Mouse (Mus musculus) MEL (cell line): ENCODE measurements around the gene Mitf. TPM values are rescaled to one million over a fixed set of nuclear protein-coding genes. Genes with fewer than 3 reads are reported as not detected.

Experiments
- DNase-seq: peaks from one replicate; pipeline ENCODE4 v3.0.0; 2011; ENCODE audit warnings: low read depth, low spot score
- H3K27ac ChIP-seq: 2 replicates; pipeline ENCODE4 v1.5.1; 2012; ENCODE audit warnings: low read depth, mild to moderate bottlenecking, control low read depth, low read length, moderate library complexity; ENCODE audit not compliant: control insufficient read depth
- H3K27me3 ChIP-seq, 2 experiments: fragments of 150-350 bp in 1 of 2; sonication (generic) in 1 of 2; 2 replicates each; pipeline ENCODE4 v1.6.1; 2012; ENCODE audit warnings: low read length in 2 of 2, mild to moderate bottlenecking in 2 of 2, improper control_type of control experiment in 1 of 2, moderate library complexity in 1 of 2; ENCODE audit not compliant: insufficient read depth in 2 of 2, control insufficient read depth in 1 of 2
- H3K36me3 ChIP-seq, 2 experiments: 2 replicates each; pipeline ENCODE4 v1.6.1; 2012 to 2014; ENCODE audit warnings: low read length in 2 of 2, improper control_type of control experiment in 1 of 2, inconsistent platforms in 1 of 2, mild to moderate bottlenecking in 1 of 2; ENCODE audit not compliant: insufficient read depth in 2 of 2, control insufficient read depth in 1 of 2
- H3K4me1 ChIP-seq, 2 experiments: fragments of 150-350 bp in 1 of 2; sonication (generic) in 1 of 2; 2 replicates each; pipeline ENCODE4 v1.6.1; 2012; ENCODE audit warnings: low read length in 2 of 2, improper control_type of control experiment in 1 of 2, mild to moderate bottlenecking in 1 of 2; ENCODE audit not compliant: insufficient read depth in 2 of 2, control insufficient read depth in 1 of 2
- H3K4me3 ChIP-seq, 2 experiments: fragments of 150-350 bp in 1 of 2; sonication (generic) in 1 of 2; 2 replicates each; pipeline ENCODE4 v1.5.1; 2012; ENCODE audit warnings: low read depth in 2 of 2, low read length in 2 of 2, mild to moderate bottlenecking in 2 of 2, moderate library complexity in 2 of 2, control low read depth in 1 of 2, improper control_type of control experiment in 1 of 2; ENCODE audit not compliant: control insufficient read depth in 1 of 2, insufficient read depth in 1 of 2
- H3K79me2 ChIP-seq: 2 replicates; pipeline ENCODE4 v1.6.1; 2012; ENCODE audit warnings: mild to moderate bottlenecking, low read length, moderate library complexity; ENCODE audit not compliant: control insufficient read depth, poor library complexity, insufficient read depth
- H3K9ac ChIP-seq: 2 replicates; pipeline ENCODE4 v1.6.1; 2012; ENCODE audit warnings: low read depth, mild to moderate bottlenecking, control low read depth, low read length, moderate library complexity; ENCODE audit not compliant: control insufficient read depth, poor library complexity, severe bottlenecking
- H3K9me3 ChIP-seq: fragments of 150-350 bp; sonication (generic); replicated peaks from 2 replicates; pipeline ENCODE4 v1.6.1; 2012; ENCODE audit warnings: mild to moderate bottlenecking, low read length, improper control_type of control experiment, moderate library complexity; ENCODE audit not compliant: insufficient read depth
- BHLHE40 ChIP-seq: IDR thresholded peaks from 2 replicates; pipeline ENCODE4 v1.6.1; 2012; ENCODE audit warnings: low read depth, mild to moderate bottlenecking, inconsistent platforms, low read length, improper control_type of control experiment, borderline replicate concordance
- CHD1 ChIP-seq: IDR thresholded peaks from 2 replicates; pipeline ENCODE4 v1.6.1; 2012; ENCODE audit warnings: low read depth, mild to moderate bottlenecking, inconsistent platforms, low read length, improper control_type of control experiment
- CHD2 ChIP-seq: IDR thresholded peaks from 2 replicates; pipeline ENCODE4 v1.6.1; 2011; ENCODE audit warnings: low read length, improper control_type of control experiment
- CTCF ChIP-seq, 3 experiments: IDR thresholded peaks in 2 of 3; conservative IDR thresholded peaks in 1 of 3; 2 replicates each; pipeline ENCODE4 v1.5.1; 2011 to 2012; ENCODE audit warnings: low read length in 3 of 3, low read depth in 2 of 3, mild to moderate bottlenecking in 2 of 3, improper control_type of control experiment in 1 of 3, inconsistent platforms in 1 of 3, mixed read lengths in 1 of 3, moderate library complexity in 1 of 3; ENCODE audit not compliant: control insufficient read depth in 1 of 3, insufficient read depth in 1 of 3, poor library complexity in 1 of 3, severe bottlenecking in 1 of 3
- ELF1 ChIP-seq: IDR thresholded peaks from 2 replicates; pipeline ENCODE4 v1.6.1; 2014; ENCODE audit warnings: low read depth, mild to moderate bottlenecking, inconsistent platforms, low read length, improper control_type of control experiment, moderate library complexity
- EP300 ChIP-seq, 2 experiments: IDR thresholded peaks; 2 replicates each; pipeline ENCODE4 v1.6.1; 2011; ENCODE audit warnings: improper control_type of control experiment in 2 of 2, low read length in 2 of 2, low read depth in 1 of 2, mild to moderate bottlenecking in 1 of 2
- GABPA ChIP-seq: IDR thresholded peaks from 2 replicates; pipeline ENCODE4 v1.6.1; 2012; ENCODE audit warnings: low read depth, mild to moderate bottlenecking, inconsistent platforms, low read length, improper control_type of control experiment, moderate library complexity
- HCFC1 ChIP-seq: IDR thresholded peaks from 2 replicates; pipeline ENCODE4 v1.6.1; 2012; ENCODE audit warnings: low read depth, mild to moderate bottlenecking, inconsistent platforms, low read length, improper control_type of control experiment, moderate library complexity
- JUND ChIP-seq: IDR thresholded peaks from 2 replicates; pipeline ENCODE4 v1.6.1; 2011; ENCODE audit warnings: low read depth, mild to moderate bottlenecking, improper control_type of control experiment, low read length
- KAT2A ChIP-seq: conservative IDR thresholded peaks from 2 replicates; pipeline ENCODE4 v1.6.1; 2012; ENCODE audit warnings: low read depth, low read length, improper control_type of control experiment, inconsistent platforms
- MAFK ChIP-seq: IDR thresholded peaks from 2 replicates; pipeline ENCODE4 v1.6.1; 2011; ENCODE audit warnings: low read depth, mild to moderate bottlenecking, low read length, improper control_type of control experiment, borderline replicate concordance
- MEF2A ChIP-seq: IDR thresholded peaks from 2 replicates; pipeline ENCODE4 v1.6.1; 2014; ENCODE audit warnings: low read depth, mild to moderate bottlenecking, inconsistent platforms, low read length, improper control_type of control experiment; ENCODE audit not compliant: poor library complexity, insufficient replicate concordance, severe bottlenecking; ENCODE audit errors: extremely low read depth
- MYB ChIP-seq: IDR thresholded peaks from 2 replicates; pipeline ENCODE4 v1.6.1; 2011; ENCODE audit warnings: mild to moderate bottlenecking, low read depth, low read length, improper control_type of control experiment
- NELFE ChIP-seq: IDR thresholded peaks from 2 replicates; pipeline ENCODE4 v1.6.1; 2011; ENCODE audit warnings: low read depth, low read length, improper control_type of control experiment
- NRF1 ChIP-seq: IDR thresholded peaks from 2 replicates; pipeline ENCODE4 v1.6.1; 2014; ENCODE audit warnings: low read depth, mild to moderate bottlenecking, inconsistent platforms, low read length, improper control_type of control experiment, moderate library complexity; ENCODE audit not compliant: poor library complexity, insufficient read depth, severe bottlenecking
- POLR2A ChIP-seq, 2 experiments: IDR thresholded peaks; 2 replicates each; pipeline ENCODE4 v1.6.1; 2011 to 2012; ENCODE audit warnings: low read length in 2 of 2, mild to moderate bottlenecking in 2 of 2, control low read depth in 1 of 2, improper control_type of control experiment in 1 of 2, low read depth in 1 of 2, moderate library complexity in 1 of 2; ENCODE audit not compliant: control insufficient read depth in 1 of 2, insufficient read depth in 1 of 2, poor library complexity in 1 of 2
- POLR2AphosphoS2 ChIP-seq: IDR thresholded peaks from 2 replicates; pipeline ENCODE4 v1.6.1; 2011; ENCODE audit warnings: low read length, improper control_type of control experiment
- POLR2AphosphoS5 ChIP-seq: IDR thresholded peaks from 2 replicates; pipeline ENCODE4 v1.6.1; 2012; ENCODE audit warnings: low read depth, borderline replicate concordance, mild to moderate bottlenecking, inconsistent platforms, low read length, moderate library complexity, mixed read lengths
- RAD21 ChIP-seq: IDR thresholded peaks from 2 replicates; pipeline ENCODE4 v1.6.1; 2011; ENCODE audit warnings: mild to moderate bottlenecking, low read depth, low read length, improper control_type of control experiment
- SIN3A ChIP-seq: IDR thresholded peaks from 2 replicates; pipeline ENCODE4 v1.6.1; 2012; ENCODE audit warnings: low read length, improper control_type of control experiment, inconsistent platforms
- TAL1 ChIP-seq: IDR thresholded peaks from 2 replicates; pipeline ENCODE4 v1.6.1; 2012; ENCODE audit warnings: mild to moderate bottlenecking, inconsistent platforms, low read length, moderate library complexity, mixed read lengths
- TBP ChIP-seq: IDR thresholded peaks from 2 replicates; pipeline ENCODE4 v1.8.0; 2011; ENCODE audit warnings: low read depth, low read length, improper control_type of control experiment
- TCF12 ChIP-seq: IDR thresholded peaks from 2 replicates; pipeline ENCODE4 v1.6.1; 2014; ENCODE audit warnings: low read depth, mild to moderate bottlenecking, inconsistent platforms, low read length, improper control_type of control experiment, moderate library complexity
- ZC3H11A ChIP-seq: IDR thresholded peaks from 2 replicates; pipeline ENCODE4 v1.6.1; 2012; ENCODE audit warnings: low read depth, mild to moderate bottlenecking, inconsistent platforms, low read length, improper control_type of control experiment
- ZKSCAN1 ChIP-seq: IDR thresholded peaks from 2 replicates; pipeline ENCODE4 v1.6.1; 2012; ENCODE audit warnings: low read depth, mild to moderate bottlenecking, inconsistent platforms, low read length, improper control_type of control experiment, moderate library complexity
- ZMIZ1 ChIP-seq: IDR thresholded peaks from 2 replicates; pipeline ENCODE4 v1.6.1; 2012; ENCODE audit warnings: low read depth, mild to moderate bottlenecking, inconsistent platforms, low read length, improper control_type of control experiment, moderate library complexity
- ZNF384 ChIP-seq: IDR thresholded peaks from 2 replicates; pipeline ENCODE4 v1.6.1; 2012; ENCODE audit warnings: low read depth, mild to moderate bottlenecking, inconsistent platforms, low read length, improper control_type of control experiment
- polyA plus RNA-seq, 2 experiments: library from polyadenylated mRNA; stranded (reverse) in 1 of 2; unstranded in 1 of 2; fragments of >175 nt in 1 of 2; fragments of >200 nt in 1 of 2; gene quantifications; 2 replicates each; pipeline versions ENCODE4 v1.2.1 to v1.2.4; 2012; ENCODE audit warnings: low replicate concordance in 2 of 2, low read depth in 1 of 2; ENCODE audit not compliant: insufficient read length in 2 of 2, insufficient read depth in 1 of 2, missing spikeins in 1 of 2
- total RNA-seq: library from RNA; depleted of rRNA; stranded (reverse); fragments of 300-350 nt; gene quantifications from 2 replicates; pipeline ENCODE4 v1.2.3, GENCODE M21; 2012

Mitf gene
- total and polyA plus RNA-seq, 3 experiments: 1.8 to 2.1 TPM; not detected in 1

- no peak for TF ChIP-seq CHD1
- TF ChIP-seq TAL1: no peak
- TF ChIP-seq MYB: no peak
- TF ChIP-seq CHD2: no peak
- no peak for TF ChIP-seq BHLHE40
- TF ChIP-seq ELF1: no peak
- no peak for TF ChIP-seq NELFE
- no peak for TF ChIP-seq HCFC1
- TF ChIP-seq TCF12: no peak
- TF ChIP-seq RAD21: no peak
- no peak for TF ChIP-seq KAT2A
- no peak for TF ChIP-seq MEF2A
- no peak for TF ChIP-seq NRF1
- TF ChIP-seq ZKSCAN1: no peak
- TF ChIP-seq ZMIZ1: no peak
- no peak for TF ChIP-seq SIN3A
- no peak for TF ChIP-seq TBP
- no peak for TF ChIP-seq MAFK
- no peak for TF ChIP-seq ZNF384
- no peak for TF ChIP-seq ZC3H11A
- Histone ChIP-seq H3K4me3 (no peak overlapping the region), H3K9ac (no peak overlapping the region)
Measured at GRCm38 (mm10) chr6:97940916-97941315, 134.1 kb downstream of the Mitf start.

DNA sequence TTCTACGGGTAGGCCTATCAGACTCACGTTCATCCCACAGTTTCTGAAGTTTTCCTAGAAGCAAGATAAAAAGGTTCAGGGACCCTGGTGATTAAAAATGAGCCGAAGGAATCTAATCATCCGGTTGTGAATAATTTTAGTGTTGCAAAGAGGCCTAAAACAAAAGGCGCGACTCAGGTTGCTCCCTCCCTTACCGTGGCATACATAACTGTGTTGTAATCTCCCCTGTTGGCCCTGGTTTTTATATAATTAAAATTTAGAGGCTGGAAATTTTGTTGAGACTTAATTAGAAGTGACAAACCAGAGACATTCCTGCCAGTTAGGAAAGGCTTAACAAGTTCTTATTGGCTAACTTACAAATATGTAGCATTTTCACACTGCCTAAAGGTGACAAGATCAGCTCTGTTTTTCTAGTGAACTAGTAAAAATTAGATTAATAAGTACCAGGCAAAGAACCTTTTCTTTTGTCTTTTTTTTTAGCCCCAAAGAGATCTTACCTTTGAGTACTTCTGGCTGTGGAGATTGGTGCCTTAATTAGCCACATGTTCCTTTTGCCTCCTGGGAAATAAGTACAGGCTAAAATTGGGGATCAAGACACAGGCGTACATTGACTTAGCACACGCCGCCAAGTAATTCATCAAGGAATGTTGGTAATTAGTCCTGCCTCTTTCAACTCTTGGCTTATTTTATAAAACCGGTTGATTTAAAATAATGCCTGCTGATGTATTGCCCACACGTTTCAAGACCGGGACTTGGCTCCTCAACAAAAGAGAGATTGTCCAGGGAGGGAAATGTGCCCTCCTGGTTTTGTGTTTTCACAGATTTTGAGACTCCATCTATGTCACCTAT is 143.4 kb downstream of the Mitf start:
- Histone ChIP-seq H3K4me1 (no peaks in the 10 kb centered on the region), H3K36me3 (no peaks in the 10 kb centered on the region), H3K9ac (no peak overlapping the region), H3K27me3 (no peaks in the 10 kb centered on the region), H3K79me2 (no peaks in the 10 kb centered on the region), H3K27ac (no peak overlapping the region), H3K4me3 (no peak overlapping the region), H3K9me3 (no peaks in the 10 kb centered on the region)
- TF ChIP-seq NELFE (no peak), TAL1 (no peak), POLR2AphosphoS5 (no peak), NRF1 (no peak), SIN3A (no peak), EP300 (IDR thresholded peaks at IDR 0.05; ENCODE audit: low read depth in 1 of 2, low read length in 2 of 2) (no peak), KAT2A (no peak), GABPA (no peak), CTCF (IDR thresholded peaks at IDR 0.05 in 2 of 3, conservative IDR thresholded peaks at IDR 0.05 in 1 of 3; ENCODE audit: control insufficient read depth in 1 of 3, insufficient read depth in 1 of 3, low read depth in 2 of 3, low read length in 3 of 3, poor library complexity in 1 of 3, severe bottlenecking in 1 of 3) (no peak), ZNF384 (no peak), ZC3H11A (no peak), POLR2A (IDR thresholded peaks at IDR 0.05; ENCODE audit: control insufficient read depth in 1 of 2, insufficient read depth in 1 of 2, low read depth in 1 of 2, low read length in 2 of 2, poor library complexity in 1 of 2) (no peak), MEF2A (no peak), POLR2AphosphoS2 (no peak), MAFK (no peak), ELF1 (no peak), JUND (no peak)
- DNase-seq: no peak

More at GRCm38 (mm10) chr6:97940916-97941315, 134.1 kb downstream of the Mitf start:
- no peak for DNase-seq
- H3K79me2 ChIP-seq: no peaks in the 10 kb centered on the region
- H3K27ac ChIP-seq: no peak overlapping the region
- no peaks in the 10 kb centered on the region for H3K4me1 ChIP-seq
- H3K9me3 ChIP-seq: no peaks in the 10 kb centered on the region
- H3K27me3 ChIP-seq: no peaks in the 10 kb centered on the region
- H3K36me3 ChIP-seq: no peaks in the 10 kb centered on the region
